Mouse (Mus musculus): ENCODE data around the gene Cdh20. TPM values are rescaled to one million over a fixed set of nuclear protein-coding genes. Genes with fewer than 3 reads are reported as not detected.
A peak's percentile ranks its signal among the peaks of the same experiment; 100 is the strongest.

Cdh20 gene
- polyA plus RNA-seq, 1 experiment, result 0.11 TPM

GRCm38 (mm10) chr1:105003786-105004185 is 235.5 kb downstream of the Cdh20 start:
- Histone ChIP-seq H3K27ac (ENCODE audit: insufficient read depth, low read depth, low read length) (no peak overlapping the region), H3K4me1 (ENCODE audit: control insufficient read depth, insufficient read depth, low read length) (no peaks in the 10 kb centered on the region), H3K27me3 (replicated peaks; ENCODE audit: control insufficient read depth, insufficient read depth, low read length) (no peaks in the 10 kb centered on the region), H3K36me3 (ENCODE audit: control insufficient read depth, insufficient read depth, low read length) (no peaks in the 10 kb centered on the region), H3K4me3 (ENCODE audit: insufficient read depth, low read depth, low read length) (no peak overlapping the region)
- 94% methylated on average over 1 of the region's 1 CpGs for WGBS
- DNase-seq, result no peak
- TF ChIP-seq POLR2A (IDR thresholded peaks at IDR 0.05; ENCODE audit: low read depth, low read length) (no peak), CTCF (conservative IDR thresholded peaks at IDR 0.05; ENCODE audit: insufficient read depth, insufficient read length, low read depth, low read length) (no peak)

- H3K27me3 ChIP-seq (replicated peaks; ENCODE audit: control insufficient read depth, insufficient read depth, low read length), result no peaks in the 10 kb centered on the region
- TF ChIP-seq CTCF (conservative IDR thresholded peaks at IDR 0.05; ENCODE audit: insufficient read depth, insufficient read length, low read depth, low read length) (no peak), POLR2A (IDR thresholded peaks at IDR 0.05; ENCODE audit: low read depth, low read length) (no peak)
- WGBS, result 62% methylated on average over 2 of the region's 2 CpGs
Measured at GRCm38 (mm10) chr1:105012616-105013015, 244.3 kb downstream of the Cdh20 start.

GRCm38 (mm10) chr1:105013291-105013690 is 245.0 kb downstream of the Cdh20 start:
- Histone ChIP-seq H3K36me3 (ENCODE audit: control insufficient read depth, insufficient read depth, low read length) (no peaks in the 10 kb centered on the region), H3K27me3 (replicated peaks; ENCODE audit: control insufficient read depth, insufficient read depth, low read length) (no peaks in the 10 kb centered on the region), H3K4me3 (ENCODE audit: insufficient read depth, low read depth, low read length) (no peak overlapping the region), H3K27ac (ENCODE audit: insufficient read depth, low read depth, low read length) (no peak overlapping the region), H3K4me1 (ENCODE audit: control insufficient read depth, insufficient read depth, low read length) (no peaks in the 10 kb centered on the region)
- TF ChIP-seq POLR2A (IDR thresholded peaks at IDR 0.05; ENCODE audit: low read depth, low read length) (no peak), CTCF (conservative IDR thresholded peaks at IDR 0.05; ENCODE audit: insufficient read depth, insufficient read length, low read depth, low read length) (no peak)
- DNase-seq, result no peak
- 100% methylated on average over 1 of the region's 1 CpGs for WGBS

More at GRCm38 (mm10) chr1:105012616-105013015, 244.3 kb downstream of the Cdh20 start:
- no peaks in the 10 kb centered on the region for H3K36me3 ChIP-seq (ENCODE audit: control insufficient read depth, insufficient read depth, low read length)
- H3K4me3 ChIP-seq (ENCODE audit: insufficient read depth, low read depth, low read length), result no peak overlapping the region
- DNase-seq, result no peak
- no peak overlapping the region for H3K27ac ChIP-seq (ENCODE audit: insufficient read depth, low read depth, low read length)
- H3K4me1 ChIP-seq (ENCODE audit: control insufficient read depth, insufficient read depth, low read length), result no peaks in the 10 kb centered on the region

GRCm38 (mm10) chr1:105041668-105042067 is 273.3 kb downstream of the Cdh20 start:
- TF ChIP-seq POLR2A (IDR thresholded peaks at IDR 0.05; ENCODE audit: low read depth, low read length), result no peak
- TF ChIP-seq CTCF (conservative IDR thresholded peaks at IDR 0.05; ENCODE audit: insufficient read depth, insufficient read length, low read depth, low read length), result no peak
- no peaks in the 10 kb centered on the region for H3K36me3 ChIP-seq (ENCODE audit: control insufficient read depth, insufficient read depth, low read length)
- peak; percentile 17 for DNase-seq
- H3K27ac ChIP-seq (ENCODE audit: insufficient read depth, low read depth, low read length), result no peak overlapping the region
- H3K4me3 ChIP-seq (ENCODE audit: insufficient read depth, low read depth, low read length), result no peak overlapping the region
- WGBS, result 80% methylated on average over 3 of the region's 3 CpGs
- no peaks in the 10 kb centered on the region for H3K4me1 ChIP-seq (ENCODE audit: control insufficient read depth, insufficient read depth, low read length)
- no peaks in the 10 kb centered on the region for H3K27me3 ChIP-seq (replicated peaks; ENCODE audit: control insufficient read depth, insufficient read depth, low read length)

Data from kidney, adult 2 months (tissue).